Mouse (Mus musculus) urinary bladder, postnatal 36 days (tissue): ENCODE data around the gene Runx2.

Source experiments
- DNase-seq, 2 experiments: peaks; one replicate each; pipeline ENCODE4 v3.0.0; 2022; ENCODE audit warnings: low spot score in 2 of 2, mixed read lengths in 1 of 2

Runx2 gene

GRCm38 (mm10) chr17:44713404-44713803, 101.2 kb downstream of the Runx2 start:
- no peak for DNase-seq

GRCm38 (mm10) chr17:44709516-44710252, 104.9 kb downstream of the Runx2 start:
- peak; percentile 69 to 84 for DNase-seq

DNA sequence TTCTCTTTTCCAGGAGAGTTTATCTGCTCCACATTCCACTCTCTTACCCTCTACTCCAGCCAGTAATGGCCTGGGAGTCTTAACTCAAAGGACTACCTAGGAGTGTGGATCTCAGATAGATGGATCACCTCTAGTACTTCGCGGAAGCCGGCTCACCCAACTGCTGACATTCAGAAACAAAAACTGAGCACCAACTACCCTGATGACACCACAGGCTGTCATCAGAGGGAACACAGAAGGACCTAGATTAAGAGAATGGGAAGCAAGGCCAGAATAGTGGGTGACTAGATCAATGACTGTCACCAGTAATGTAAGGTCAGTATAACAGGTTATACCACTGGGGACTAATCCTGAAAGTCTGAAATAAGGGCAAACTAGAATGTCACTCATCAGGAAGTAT, 106.6 kb downstream of the Runx2 start:
- DNase-seq, result no peak

DNA sequence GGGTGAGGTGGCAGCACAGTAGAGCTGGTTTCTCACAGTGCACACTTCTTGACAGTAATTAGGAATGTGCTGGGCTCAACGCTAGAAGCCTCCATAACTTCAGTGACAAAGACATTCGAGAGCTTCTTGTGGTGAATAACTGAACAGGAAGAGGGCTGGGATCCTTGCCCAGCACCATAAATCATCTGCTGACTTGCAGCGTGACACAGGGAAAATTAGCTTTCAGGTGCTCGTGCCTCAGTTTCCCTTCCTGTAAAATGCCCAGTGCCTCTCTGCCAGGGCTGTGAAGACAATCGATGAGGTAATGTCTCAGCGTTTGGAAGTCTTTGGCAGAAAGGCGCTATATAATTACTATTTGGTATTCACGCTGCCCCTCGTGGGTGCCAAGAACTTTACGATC, 108.1 kb downstream of the Runx2 start:
- no peak for DNase-seq

GRCm38 (mm10) chr17:44702506-44703298, 111.9 kb downstream of the Runx2 start:
- no peak for DNase-seq

DNA sequence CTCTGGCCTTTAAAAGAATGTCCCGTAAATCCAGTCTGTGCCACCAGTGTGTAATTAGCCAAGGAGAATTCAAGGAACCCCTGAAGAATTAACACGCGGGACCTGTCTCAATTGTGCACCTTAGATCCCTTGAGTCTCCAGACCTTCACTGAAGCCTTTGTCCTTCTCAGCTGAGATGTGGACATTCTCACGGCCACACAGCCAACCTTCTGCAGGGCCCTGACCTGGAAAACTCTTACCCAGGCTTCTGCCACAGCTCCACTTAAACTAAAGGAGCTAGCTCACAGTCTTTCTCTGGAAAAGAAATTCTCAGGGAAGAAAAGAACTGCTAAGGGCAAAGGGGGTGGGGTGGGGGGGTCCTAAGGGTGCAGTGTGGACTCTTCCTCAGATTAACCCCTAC, 113.1 kb downstream of the Runx2 start:
- DNase-seq, result no peak

- DNase-seq, result no peak
These were observed 114.3 kb downstream of the Runx2 start for GRCm38 (mm10) chr17:44700326-44700725.

DNA sequence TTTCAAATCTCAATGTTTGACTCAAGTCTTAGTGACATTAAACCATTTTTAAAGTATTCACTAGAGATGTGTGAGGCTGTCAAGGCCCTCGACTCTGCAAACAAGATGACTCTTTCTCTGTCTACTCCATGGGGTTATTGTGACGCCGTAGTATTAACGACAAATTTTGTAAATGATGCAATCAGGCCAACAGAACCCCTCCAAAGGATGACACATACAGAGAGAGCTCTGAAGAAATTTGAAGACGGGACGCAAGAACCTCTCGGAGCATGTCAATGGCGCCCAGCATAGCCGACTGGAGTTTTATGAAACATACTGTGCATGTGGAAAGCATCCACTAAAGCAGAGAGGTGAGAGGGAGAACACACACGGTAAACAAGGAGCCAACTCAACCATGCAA, 117.5 kb downstream of the Runx2 start:
- DNase-seq, result no peak

GRCm38 (mm10) chr17:44693552-44693951, 121.0 kb downstream of the Runx2 start:
- DNase-seq, result peak in 1 of 2 experiments; percentile 3

DNA sequence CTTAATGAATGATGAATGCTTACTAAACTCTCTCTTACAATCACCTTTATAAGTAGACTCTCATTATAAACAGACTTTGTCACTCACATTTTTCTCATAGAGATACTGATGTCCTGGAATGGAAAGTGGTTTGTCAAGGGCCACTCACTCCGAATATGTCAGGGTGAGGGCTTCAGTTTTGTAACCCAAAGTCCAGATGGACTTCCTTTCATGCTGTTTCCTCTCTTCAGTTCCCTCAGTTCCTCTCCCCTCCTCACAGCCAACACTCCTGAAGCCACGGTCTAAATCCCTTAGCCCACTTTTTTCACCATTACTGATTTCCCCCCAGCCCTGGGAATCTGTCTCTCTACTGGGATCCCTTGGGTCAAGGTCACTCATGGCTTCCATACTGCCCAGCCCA, 123.1 kb downstream of the Runx2 start:
- DNase-seq, result no peak

DNA sequence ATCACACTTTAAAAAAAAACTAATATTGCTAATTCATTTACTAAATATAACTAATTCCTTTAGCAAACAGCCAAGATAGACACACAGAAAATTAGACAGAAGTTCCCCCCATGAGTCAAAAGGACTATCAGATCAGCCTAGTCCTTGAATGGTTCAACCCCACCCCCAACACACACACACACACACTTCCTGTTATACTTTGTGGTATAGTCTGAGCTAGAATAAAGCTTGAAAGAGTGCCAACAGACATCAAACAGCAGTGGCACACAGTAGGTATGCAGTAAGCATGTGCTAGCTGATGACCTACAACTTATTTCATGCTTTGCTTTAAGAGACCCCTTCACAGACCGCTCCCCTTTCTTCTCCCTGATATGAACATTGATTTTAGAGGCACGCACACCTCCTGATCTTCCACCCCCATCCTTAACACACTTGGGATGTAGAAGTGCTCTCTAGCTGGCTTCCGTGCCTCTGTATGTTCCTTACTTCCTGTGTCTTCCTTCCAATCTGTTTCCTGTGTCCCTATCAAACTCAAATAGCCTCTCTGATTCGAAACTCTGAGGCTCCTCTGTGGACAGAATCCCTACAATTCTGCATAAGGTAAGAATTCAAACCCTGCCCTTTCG, 124.1 kb downstream of the Runx2 start:
- DNase-seq, result no peak

- DNase-seq, result no peak
These were observed 126.3 kb downstream of the Runx2 start for GRCm38 (mm10) chr17:44688306-44688705.

DNA sequence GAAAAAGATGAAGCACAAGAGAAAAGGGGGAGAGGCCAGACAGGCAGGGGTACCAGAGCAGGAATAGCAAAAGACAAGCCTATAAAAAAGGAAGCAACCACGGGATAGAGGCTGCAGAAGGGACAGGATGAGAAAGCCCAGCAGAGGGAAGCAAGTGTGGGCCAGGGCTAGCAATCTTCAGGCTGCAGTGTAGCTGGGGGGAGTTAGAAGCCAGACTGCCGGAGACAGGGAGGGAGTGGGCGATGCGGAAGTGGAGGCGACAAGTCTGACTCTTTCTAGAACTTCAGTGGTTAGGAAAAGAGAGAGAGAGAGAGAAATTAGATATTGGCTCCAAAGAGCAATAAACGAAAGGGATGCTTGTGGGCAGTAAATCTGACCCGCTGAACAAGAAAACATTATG, 129.1 kb downstream of the Runx2 start:
- DNase-seq, result no peak

GRCm38 (mm10) chr17:44683026-44683425, 131.6 kb downstream of the Runx2 start:
- no peak for DNase-seq

DNA sequence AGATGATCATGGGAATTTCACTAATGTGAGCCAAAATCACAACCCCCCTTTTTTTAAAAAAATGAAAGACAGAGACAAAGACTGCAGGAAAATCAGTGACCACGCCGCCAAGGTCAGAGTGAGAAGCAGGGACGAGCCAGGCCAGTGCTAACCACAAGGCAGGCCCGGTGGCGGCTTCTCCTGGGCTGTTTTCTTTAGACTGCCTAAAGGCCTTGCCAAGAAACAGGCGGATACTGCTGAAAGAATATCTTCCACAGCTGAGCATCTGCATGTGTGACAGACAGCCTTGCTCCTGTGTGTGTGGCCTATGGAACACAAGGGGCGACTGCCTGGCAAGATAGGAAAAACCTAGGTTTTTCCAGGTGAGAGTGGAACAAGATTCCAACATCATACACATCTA, 136.8 kb downstream of the Runx2 start:
- DNase-seq, result no peak

DNA sequence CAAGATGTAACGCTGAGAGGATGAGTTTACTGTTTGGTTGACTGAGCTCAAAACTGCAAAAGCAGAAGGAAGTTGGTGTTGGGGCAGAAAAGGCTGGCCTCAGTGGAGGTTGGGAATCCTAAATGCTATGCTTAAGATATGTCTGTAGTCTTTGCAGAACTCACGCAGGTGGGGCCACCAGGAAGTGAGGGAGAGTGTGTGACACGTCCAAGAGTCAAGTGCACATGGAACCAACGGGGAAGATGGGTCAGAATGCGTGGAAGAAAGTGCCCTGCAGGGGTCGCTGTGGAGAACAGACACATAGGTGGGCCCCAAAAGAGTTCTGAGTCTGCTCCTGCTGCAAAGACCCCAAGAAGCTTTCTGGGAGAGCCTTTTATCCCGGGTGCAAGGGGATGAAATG, 141.8 kb downstream of the Runx2 start:
- DNase-seq, result no peak

GRCm38 (mm10) chr17:44671946-44672692, 142.5 kb downstream of the Runx2 start:
- no peak for DNase-seq

GRCm38 (mm10) chr17:44669985-44670384, 144.6 kb downstream of the Runx2 start:
- no peak for DNase-seq

DNA sequence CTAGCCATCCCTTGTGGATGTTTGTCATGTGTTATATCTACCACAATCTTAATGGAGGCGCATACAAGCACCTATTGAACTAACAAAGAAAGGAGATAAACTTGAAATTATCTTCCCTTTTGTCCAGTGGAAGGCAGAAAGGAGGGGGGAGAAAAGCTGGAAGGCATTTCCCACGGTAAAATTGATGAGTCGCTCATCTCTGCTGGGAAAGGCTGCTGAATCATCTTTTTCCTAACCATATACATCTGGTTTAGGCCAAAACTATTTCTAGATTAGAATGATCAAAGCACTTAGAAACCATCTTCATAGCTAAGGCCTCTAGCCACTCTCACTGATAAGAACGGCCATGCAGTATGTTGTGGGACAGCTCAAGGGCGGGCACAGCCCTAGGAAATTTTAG, 147.3 kb downstream of the Runx2 start:
- no peak for DNase-seq

- no peak for DNase-seq
These were observed 150.7 kb downstream of the Runx2 start for GRCm38 (mm10) chr17:44663872-44664271.

GRCm38 (mm10) chr17:44663208-44663607, 151.4 kb downstream of the Runx2 start:
- no peak for DNase-seq

DNA sequence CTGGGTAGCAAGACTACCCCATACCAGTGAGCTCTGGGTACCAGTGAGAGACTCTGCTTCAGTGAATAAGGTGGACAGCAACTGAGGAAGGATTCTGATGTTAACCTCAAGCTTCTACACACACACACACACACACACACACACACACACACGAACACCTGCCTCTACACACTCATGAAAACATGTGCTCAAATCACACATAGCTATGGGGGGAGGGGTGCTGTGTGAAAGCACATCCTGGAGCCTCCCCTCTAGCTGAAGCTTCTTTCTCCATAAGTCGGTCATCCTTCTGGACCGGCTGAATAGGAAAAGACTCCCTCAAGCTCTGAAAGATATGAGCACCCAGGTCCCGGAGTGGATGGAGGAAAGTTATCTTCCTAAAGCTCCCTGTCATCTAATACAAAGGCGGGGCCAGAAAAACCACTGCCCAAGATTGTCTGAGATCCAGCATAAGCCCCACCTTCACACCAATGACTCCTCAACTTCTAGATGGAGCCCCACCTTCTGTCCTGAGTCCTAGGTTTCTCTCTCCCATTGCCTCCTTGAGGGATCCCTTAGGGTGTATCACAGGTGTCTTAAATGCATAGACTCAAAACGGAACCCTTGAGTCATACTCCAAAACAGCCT, 152.4 kb downstream of the Runx2 start:
- no peak for DNase-seq
